Mouse (Mus musculus) forebrain, embryonic 14.5 days (tissue): Measurements from ENCODE around the gene Klhl20. TPM values are rescaled to one million over a fixed set of nuclear protein-coding genes. Genes with fewer than 3 reads are reported as not detected.

Experiments used
- ATAC-seq: fragments of 200-750 bp; cut with Nextera tagmentation; 2 replicates; pipeline ENCODE4 v1.8.0; 2017; ENCODE audit warnings: mild to moderate bottlenecking, moderate library complexity
- DNase-seq: peaks from one replicate; pipeline ENCODE4 v3.0.0-alpha.2; 2015; ENCODE audit warnings: low spot score
- H3K27ac ChIP-seq: fragments of 300-500 bp; sonication (generic); 2 replicates; pipeline ENCODE4 v1.5.1; 2014; ENCODE audit warnings: low read depth, mild to moderate bottlenecking, control low read depth, low read length, moderate library complexity
- H3K27me3 ChIP-seq: fragments of 300-500 bp; sonication (generic); replicated peaks from 2 replicates; pipeline ENCODE4 v1.6.1; 2014; ENCODE audit warnings: low read length, control low read depth, mixed read lengths; ENCODE audit not compliant: control insufficient read depth, insufficient read depth
- H3K36me3 ChIP-seq: fragments of 300-500 bp; sonication (generic); 2 replicates; pipeline ENCODE4 v1.6.1; 2014; ENCODE audit warnings: low read length, control low read depth; ENCODE audit not compliant: control insufficient read depth, insufficient read depth
- H3K4me1 ChIP-seq: fragments of 300-500 bp; sonication (generic); 2 replicates; pipeline ENCODE4 v1.6.1; 2014; ENCODE audit warnings: antibody characterized with exemption, low read length, control low read depth; ENCODE audit not compliant: control insufficient read depth, insufficient read depth
- H3K4me2 ChIP-seq: fragments of 300-500 bp; sonication (generic); 2 replicates; pipeline ENCODE4 v1.6.1; 2014; ENCODE audit warnings: mild to moderate bottlenecking, control low read depth, low read length
- H3K4me3 ChIP-seq: fragments of 300-500 bp; sonication (generic); 2 replicates; pipeline ENCODE4 v1.5.1; 2014; ENCODE audit warnings: low read depth, low read length, control low read depth
- H3K9ac ChIP-seq: fragments of 300-500 bp; sonication (generic); 2 replicates; pipeline ENCODE4 v1.6.1; 2014; ENCODE audit warnings: mild to moderate bottlenecking, low read length, control low read depth, moderate library complexity
- H3K9me3 ChIP-seq: fragments of 300-500 bp; sonication (generic); replicated peaks from 2 replicates; pipeline ENCODE4 v1.6.1; 2016; ENCODE audit warnings: low read length, control low read depth, mixed read lengths; ENCODE audit not compliant: control insufficient read depth
- WGBS: fragments of 180-500 bp; shearing (Covaris S2); extraction: QIAGEN DNeasy Blood & Tissue Kit; methylation state at CpG from one replicate; pipeline ENCODE4 v1.1.7; 2014; 5-methylcytosine and 5-hydroxymethylcytosine counted together
- polyA plus RNA-seq: library from polyadenylated mRNA; unstranded; fragments of >200 nt; fragmentation: Nextera tagmentation; extraction: Ambion mirVana; gene quantifications from 2 replicates; pipeline ENCODE4 v1.2.1, GENCODE M21; 2014

Klhl20 gene
- polyA plus RNA-seq, 1 experiment from 2014 or later: 17.2 TPM

- H3K27me3 ChIP-seq: no peaks in the 10 kb centered on the region
- H3K9ac ChIP-seq: no peak overlapping the region
- DNase-seq (no peak), ATAC-seq (no peak)
- 0 out of 2 replicates have a peak overlapping the region, but pooled peaks have one; percentile 24 for H3K27ac ChIP-seq
- H3K4me1 ChIP-seq: peaks cover 10% of the 10 kb centered on the region
- no peak overlapping the region for H3K4me2 ChIP-seq
- no peaks in the 10 kb centered on the region for H3K9me3 ChIP-seq
- WGBS: 89% methylated on average over 7 of the region's 7 CpGs
- no peak overlapping the region for H3K4me3 ChIP-seq
- peaks cover 72% of the 10 kb centered on the region for H3K36me3 ChIP-seq
These were observed 89.9 kb downstream of the Klhl20 start for GRCm38 (mm10) chr1:161041261-161042020.

- Histone ChIP-seq H3K9ac (no peak overlapping the region), H3K9me3 (no peaks in the 10 kb centered on the region), H3K4me2 (no peak overlapping the region), H3K36me3 (peaks cover 72% of the 10 kb centered on the region), H3K27ac (no peak overlapping the region), H3K4me1 (peaks cover 11% of the 10 kb centered on the region), H3K4me3 (no peak overlapping the region), H3K27me3 (no peaks in the 10 kb centered on the region)
- no peak for ATAC-seq
- no peak for DNase-seq
These were observed 90.5 kb downstream of the Klhl20 start for GRCm38 (mm10) chr1:161040855-161041254.

DNA sequence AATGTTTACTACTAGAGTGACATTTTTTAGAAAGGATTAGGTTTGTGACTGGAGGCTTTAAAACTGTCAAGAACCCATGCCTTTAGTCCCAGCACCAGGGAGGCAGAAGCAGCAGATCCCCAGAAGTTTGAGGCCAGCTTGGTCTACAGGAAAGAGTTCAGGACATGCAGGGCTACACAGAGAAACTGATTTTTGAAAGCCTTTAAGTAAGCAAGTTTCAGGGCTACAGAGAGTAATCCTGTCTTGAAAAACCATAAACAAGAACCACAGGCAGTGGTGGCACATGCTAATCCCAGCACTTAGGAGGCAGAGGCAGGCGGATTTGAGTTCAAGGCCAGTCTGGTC, 90.9 kb downstream of the Klhl20 start:
- 47% methylated on average over 1 of the region's 1 CpGs for WGBS

DNA sequence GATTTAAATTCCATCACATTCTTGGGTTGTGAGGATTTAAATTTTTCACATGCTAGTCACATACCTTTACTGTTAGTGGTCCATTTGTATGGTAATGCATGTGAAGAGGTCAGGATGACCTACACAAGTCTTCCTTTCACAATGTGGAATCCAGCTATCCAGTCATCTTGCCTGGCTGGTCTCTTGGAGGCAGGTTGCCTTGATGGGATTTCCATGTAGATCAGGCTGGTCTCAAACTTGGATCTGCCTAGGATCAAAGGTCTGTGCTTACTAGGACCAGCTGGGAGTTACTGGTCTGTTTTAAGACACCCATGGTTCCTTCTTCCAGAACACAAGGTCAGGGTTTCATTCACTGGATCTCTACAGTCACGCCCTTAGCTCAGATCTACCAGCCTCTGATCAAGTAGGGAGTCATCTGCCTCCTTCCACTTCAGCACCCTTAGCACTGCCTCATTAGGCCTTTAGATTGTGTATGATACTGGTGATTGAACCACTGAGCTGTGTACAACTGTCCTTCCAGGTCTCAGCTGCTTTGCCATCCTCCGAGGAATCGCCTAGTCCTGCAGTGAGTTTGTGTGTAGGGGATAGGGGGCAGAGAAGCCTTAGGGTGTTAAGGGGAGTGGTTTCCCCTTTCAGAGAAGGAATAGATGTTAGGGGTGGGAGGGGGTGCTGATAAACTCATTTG, 91.4 kb downstream of the Klhl20 start:
- peak; percentile 11; the same call in 1 of the 2 replicates for ATAC-seq
- Histone ChIP-seq H3K27me3 (no peaks in the 10 kb centered on the region), H3K36me3 (peaks cover 67% of the 10 kb centered on the region), H3K9ac (peak overlapping the region; percentile 8; the same call in 1 of the 2 replicates), H3K27ac (peak overlapping the region; percentile 27; the same call in 1 of the 2 replicates), H3K4me3 (no peak overlapping the region), H3K4me1 (peaks cover 11% of the 10 kb centered on the region), H3K4me2 (no peak overlapping the region), H3K9me3 (no peaks in the 10 kb centered on the region)
- peak; percentile 24 for DNase-seq
- 9% methylated on average over 3 of the region's 3 CpGs for WGBS

More for the DNA sequence above, 90.9 kb downstream of the Klhl20 start:
- DNase-seq: peak; percentile 1
- no peak for ATAC-seq
- peaks cover 11% of the 10 kb centered on the region for H3K4me1 ChIP-seq
- no peak overlapping the region for H3K9ac ChIP-seq
- no peak overlapping the region for H3K4me3 ChIP-seq
- H3K27ac ChIP-seq: no peak overlapping the region
- no peaks in the 10 kb centered on the region for H3K27me3 ChIP-seq
- peaks cover 72% of the 10 kb centered on the region for H3K36me3 ChIP-seq
- no peak overlapping the region for H3K4me2 ChIP-seq
- no peaks in the 10 kb centered on the region for H3K9me3 ChIP-seq

DNA sequence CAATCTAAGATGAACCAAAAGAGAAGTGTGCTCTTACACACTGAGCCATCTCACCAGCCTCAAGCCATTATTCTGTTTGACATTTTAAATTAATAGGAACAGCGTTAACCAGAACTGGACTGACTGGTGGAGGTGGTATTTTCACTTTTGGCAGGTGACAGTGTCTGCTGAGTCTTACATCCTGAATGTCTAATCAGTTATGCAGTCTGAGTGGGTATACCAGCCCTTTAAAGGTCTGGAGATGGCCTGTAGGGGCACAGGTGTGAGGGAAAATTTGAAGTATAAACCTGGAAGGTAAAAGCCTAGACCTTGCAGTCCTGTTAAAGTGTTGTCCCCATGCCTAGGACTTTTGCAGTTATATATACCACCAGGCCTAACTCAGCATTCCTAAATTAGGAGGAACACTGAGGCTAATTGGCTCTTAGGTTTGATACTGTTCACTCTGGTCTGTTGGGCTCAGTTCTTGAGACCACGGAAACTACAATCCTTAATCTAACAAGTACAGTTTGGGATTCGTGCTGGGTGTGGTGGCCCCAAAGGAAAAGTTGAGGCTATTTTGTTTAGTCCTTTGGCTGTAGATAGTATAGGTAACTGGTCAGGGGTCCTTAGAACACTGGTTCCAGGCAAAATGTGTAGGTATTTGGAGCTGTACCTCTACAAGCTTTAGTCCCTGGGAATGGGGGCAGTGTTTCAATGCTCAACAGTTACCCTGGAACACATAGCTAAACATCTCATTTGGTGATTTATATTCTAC, 92.2 kb downstream of the Klhl20 start:
- Histone ChIP-seq H3K27ac (peak overlapping the region; percentile 52; the same call in 1 of the 2 replicates), H3K9me3 (no peaks in the 10 kb centered on the region), H3K27me3 (no peaks in the 10 kb centered on the region), H3K4me3 (no peak overlapping the region), H3K9ac (no peak overlapping the region), H3K4me2 (no peak overlapping the region), H3K36me3 (peaks cover 66% of the 10 kb centered on the region), H3K4me1 (peaks cover 11% of the 10 kb centered on the region)
- DNase-seq: peak; percentile 10
- ATAC-seq: no peak
- 5% methylated on average over 3 of the region's 3 CpGs for WGBS

Other genes starting within 250 kb of the Klhl20 start
- 7.1 and 10.4 TPM in 2 replicates for gene Rc3h1, start 225.1 kb downstream of the Klhl20 start, polyA plus RNA-seq
- gene Serpinc1, start 152.9 kb downstream of the Klhl20 start, polyA plus RNA-seq: 1.1 and 1.9 TPM in 2 replicates
- gene Zbtb37, start 96.7 kb downstream of the Klhl20 start, polyA plus RNA-seq: 10.5 and 17.8 TPM in 2 replicates
- 38.4 and 41.3 TPM in 2 replicates for gene Dars2, start 60.9 kb downstream of the Klhl20 start, polyA plus RNA-seq
- gene Cenpl, start 60.8 kb downstream of the Klhl20 start, polyA plus RNA-seq: 22.7 and 27.5 TPM in 2 replicates
- gene Ankrd45, start 11.2 kb upstream of the Klhl20 start, polyA plus RNA-seq: 22.7 and 27.0 TPM in 2 replicates
- gene Tex50, start 27.8 kb upstream of the Klhl20 start, polyA plus RNA-seq: not detected in 2 replicates
- 256 and 281 TPM in 2 replicates for gene Prdx6, start 119.7 kb upstream of the Klhl20 start, polyA plus RNA-seq